Mouse (Mus musculus): ENCODE results near the gene Dmrta2.
A peak's percentile ranks its signal among the peaks of the same experiment; 100 is the strongest.

The Dmrta2 gene

GRCm38 (mm10) chr4:110021956-110022625 is 44.2 kb downstream of the Dmrta2 start:
- DNase-seq, result peak; percentile 66 to 76

DNA sequence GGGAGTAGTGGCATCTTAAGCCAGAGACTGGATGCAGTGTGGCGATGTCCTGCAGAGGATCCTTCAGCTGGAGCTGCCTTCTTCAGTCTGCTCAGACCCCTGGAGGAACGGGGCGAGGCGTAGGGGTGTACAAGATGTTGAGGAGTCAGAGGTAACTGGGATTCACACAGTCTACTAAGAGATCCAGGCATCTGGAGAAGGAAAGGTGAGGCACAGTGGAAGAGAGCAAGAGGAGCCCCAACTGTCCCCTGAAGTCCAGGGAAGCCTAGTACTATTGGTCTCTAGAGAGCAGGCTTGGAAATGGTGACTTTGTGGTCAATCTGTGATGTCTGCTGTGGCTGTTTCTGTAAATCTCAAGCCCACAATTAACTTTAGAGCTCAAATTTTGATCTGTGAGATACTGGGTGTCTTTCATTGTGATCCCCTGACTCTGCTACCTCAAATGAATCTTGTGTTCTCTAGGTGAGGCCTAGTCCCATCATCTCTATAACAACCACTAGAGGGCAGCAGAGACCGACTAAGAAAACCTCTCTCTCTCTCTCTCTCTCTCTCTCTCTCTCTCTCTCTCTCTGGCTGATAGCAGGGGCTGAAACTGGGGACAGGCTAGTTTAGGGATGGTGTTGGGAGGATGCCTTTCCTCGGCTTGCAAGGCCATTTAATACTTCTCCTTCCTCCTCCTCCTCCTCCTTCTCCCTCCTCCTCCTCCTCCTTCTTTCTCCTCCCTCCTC is 50.8 kb downstream of the Dmrta2 start:
- DNase-seq, result peak; percentile 22 to 29

DNA sequence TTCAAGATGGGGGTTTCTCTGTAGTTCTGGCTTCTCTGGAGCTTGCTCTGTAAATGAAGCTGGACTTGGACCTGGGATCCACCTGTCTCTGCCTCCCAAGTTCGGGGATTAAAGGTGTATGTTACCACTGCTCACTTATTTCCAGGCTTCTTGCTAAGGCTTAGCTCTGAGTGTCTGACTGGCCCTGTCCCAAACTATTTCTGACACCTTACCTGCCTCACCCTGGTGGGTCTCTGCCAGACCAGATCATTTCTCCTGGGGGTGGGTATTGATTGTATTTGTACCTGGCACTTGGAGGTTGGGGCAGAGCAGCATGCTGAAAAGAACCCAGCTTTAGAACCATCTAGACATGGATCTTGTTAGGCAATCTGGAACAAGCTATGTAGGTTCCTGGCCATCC is 51.6 kb downstream of the Dmrta2 start:
- no peak for DNase-seq

Data from cerebellum, adult 18-20 months (tissue).